Mouse (Mus musculus) kidney, adult 2 months (tissue): ENCODE measurements around the gene Usf1.

Source experiments
- CTCF ChIP-seq: fragments of 200-500 bp; conservative IDR thresholded peaks from 2 replicates; pipeline ENCODE4 v1.5.1; 2011; ENCODE audit warnings: low read depth, mild to moderate bottlenecking, control low read depth, low read length, moderate library complexity, mixed read lengths; ENCODE audit not compliant: insufficient read depth, insufficient read length
- POLR2A ChIP-seq: fragments of 200-500 bp; IDR thresholded peaks from one replicate; pipeline ENCODE4 v1.6.1; 2011; ENCODE audit warnings: low read depth, low read length, control low read depth

DNA sequence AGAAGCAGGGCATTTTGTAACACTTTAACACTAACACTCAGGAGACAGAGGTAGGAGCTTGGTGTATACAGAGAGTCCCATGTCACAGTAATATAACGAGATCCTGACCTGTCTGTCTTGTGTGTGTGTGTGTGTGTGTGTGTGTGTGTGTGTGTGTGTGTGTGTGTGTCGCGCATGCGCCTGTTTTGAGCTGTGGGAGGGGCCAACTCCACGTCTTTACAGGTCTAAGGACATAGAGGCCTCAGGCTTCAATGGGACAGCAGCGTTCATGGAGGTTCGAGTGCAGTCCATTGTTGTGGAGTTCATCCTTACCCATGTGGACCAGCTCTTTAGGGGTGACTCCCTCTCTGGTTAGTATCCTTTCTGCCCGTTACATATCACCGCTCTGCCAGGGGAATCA, 8.1 kb upstream of the Usf1 start:
- TF ChIP-seq POLR2A (no peak), CTCF (no peak)
